Mouse (Mus musculus) limb, embryonic 13.5 days (tissue): Measurements from ENCODE around the gene Tmem104. TPM values are rescaled to one million over a fixed set of nuclear protein-coding genes. Genes with fewer than 3 reads are reported as not detected.

Experiments
- ATAC-seq: fragments of 200-750 bp; cut with Nextera tagmentation; 2 replicates; pipeline ENCODE4 v1.8.0; 2017; ENCODE audit warnings: low read depth, moderate number of reproducible peaks, moderate TSS enrichment; ENCODE audit not compliant: low FRiP score
- H3K27ac ChIP-seq: fragments of 300-500 bp; sonication (generic); 2 replicates; pipeline ENCODE4 v1.5.1; 2015; ENCODE audit warnings: inconsistent platforms, mild to moderate bottlenecking, moderate library complexity
- H3K27me3 ChIP-seq: fragments of 300-500 bp; sonication (generic); 2 replicates; pipeline ENCODE4 v1.6.1; 2015; ENCODE audit warnings: mild to moderate bottlenecking, inconsistent platforms
- H3K36me3 ChIP-seq: fragments of 300-500 bp; sonication (generic); 2 replicates; pipeline ENCODE4 v1.6.1; 2015; ENCODE audit warnings: inconsistent platforms, mild to moderate bottlenecking, moderate library complexity
- H3K4me1 ChIP-seq: fragments of 300-500 bp; sonication (generic); 2 replicates; pipeline ENCODE4 v1.6.1; 2015; ENCODE audit warnings: inconsistent platforms
- H3K4me2 ChIP-seq: fragments of 300-500 bp; sonication (generic); replicated peaks from 2 replicates; pipeline ENCODE4 v1.6.1; 2015; ENCODE audit warnings: inconsistent platforms, mild to moderate bottlenecking, moderate library complexity
- H3K4me3 ChIP-seq: fragments of 300-500 bp; sonication (generic); 2 replicates; pipeline ENCODE4 v1.5.1; 2015; ENCODE audit warnings: moderate library complexity, mild to moderate bottlenecking, inconsistent platforms
- H3K9ac ChIP-seq: fragments of 300-500 bp; sonication (generic); 2 replicates; pipeline ENCODE4 v1.6.1; 2015; ENCODE audit warnings: mild to moderate bottlenecking, inconsistent platforms
- H3K9me3 ChIP-seq: fragments of 300-500 bp; sonication (generic); 2 replicates; pipeline ENCODE4 v1.6.1; 2016; ENCODE audit warnings: inconsistent platforms
- WGBS: fragments of 180-500 bp; shearing (Covaris S2); methylation state at CpG from one replicate; pipeline ENCODE4 v1.1.7; 2015; 5-methylcytosine and 5-hydroxymethylcytosine counted together
- microRNA-seq: library from miRNA; unstranded; fragments of <30 nt; microRNA quantifications from one replicate; pipeline ENCODE4, GENCODE M21; 2016
- polyA plus RNA-seq: library from polyadenylated mRNA; unstranded; fragments of >200 nt; fragmentation: Nextera tagmentation; extraction: Ambion mirVana; gene quantifications from 2 replicates; pipeline ENCODE4 v1.2.1, GENCODE M21; 2015

The Tmem104 gene
- polyA plus RNA-seq, 1 experiment from 2014 or later: 10.9 TPM

- Histone ChIP-seq H3K4me3 (no peak overlapping the region), H3K9ac (no peak overlapping the region), H3K27ac (no peak overlapping the region), H3K36me3 (no peaks in the 10 kb centered on the region), H3K9me3 (no peaks in the 10 kb centered on the region), H3K4me2 (no peak overlapping the region), H3K4me1 (peaks cover 3% of the 10 kb centered on the region; the same call in 1 of the 2 replicates), H3K27me3 (peaks cover 34% of the 10 kb centered on the region)
- WGBS: 65% methylated on average over 14 of the region's 14 CpGs
- ATAC-seq: no peak
Measured at GRCm38 (mm10) chr11:115292631-115293375, 105.5 kb downstream of the Tmem104 start.

GRCm38 (mm10) chr11:115295939-115296338 is 108.7 kb downstream of the Tmem104 start:
- H3K4me1 ChIP-seq: peaks cover 3% of the 10 kb centered on the region; the same call in 1 of the 2 replicates
- no peak overlapping the region for H3K27ac ChIP-seq
- no peak overlapping the region for H3K4me2 ChIP-seq
- no peak overlapping the region for H3K9ac ChIP-seq
- H3K4me3 ChIP-seq: no peak overlapping the region
- no peaks in the 10 kb centered on the region for H3K36me3 ChIP-seq
- WGBS: 88% methylated on average over 11 of the region's 11 CpGs
- ATAC-seq: no peak
- no peaks in the 10 kb centered on the region for H3K9me3 ChIP-seq
- peaks cover 56% of the 10 kb centered on the region for H3K27me3 ChIP-seq

Small RNA genes lying within 50 kb of the gene (microRNA-seq; reads per million reads assigned to microRNA genes)
- not detected for gene Gm25837

Other genes starting within 250 kb of the Tmem104 start
- not detected in 2 replicates for gene Cd300c, start 218.3 kb upstream of the Tmem104 start, polyA plus RNA-seq
- gene Cd300ld, start 197.6 kb upstream of the Tmem104 start, polyA plus RNA-seq: 0.14 TPM in 1 of 2 replicates, not detected in the other
- 1.7 and 2.2 TPM in 2 replicates for gene Cd300c2, start 185.6 kb upstream of the Tmem104 start, polyA plus RNA-seq
- not detected in 2 replicates for gene Cd300ld2, start 171.3 kb upstream of the Tmem104 start, polyA plus RNA-seq
- gene Cd300ld4, start 160.5 kb upstream of the Tmem104 start, polyA plus RNA-seq: not detected in 2 replicates
- not detected in 2 replicates for gene Cd300ld5, start 149.7 kb upstream of the Tmem104 start, polyA plus RNA-seq
- gene Cd300ld3, start 139.1 kb upstream of the Tmem104 start, polyA plus RNA-seq: not detected in 2 replicates
- 0.09 and 0.23 TPM in 2 replicates for gene Cd300e, start 125.3 kb upstream of the Tmem104 start, polyA plus RNA-seq
- 1.4 and 1.6 TPM in 2 replicates for gene Rab37, start 96.1 kb upstream of the Tmem104 start, polyA plus RNA-seq
- gene Cd300lf, start 53.5 kb upstream of the Tmem104 start, polyA plus RNA-seq: 0.09 TPM in 1 of 2 replicates, not detected in the other
- 20.6 and 23.4 TPM in 2 replicates for gene Slc9a3r1, start 24.1 kb upstream of the Tmem104 start, polyA plus RNA-seq
- gene Nat9, start 372 bp downstream of the Tmem104 start, polyA plus RNA-seq: 25.7 and 26.2 TPM in 2 replicates
- gene Grin2c, start 79.8 kb downstream of the Tmem104 start, polyA plus RNA-seq: 0.05 and 0.09 TPM in 2 replicates
- gene Fdxr, start 89.6 kb downstream of the Tmem104 start, polyA plus RNA-seq: 15.3 and 16.0 TPM in 2 replicates
- 0.09 and 0.15 TPM in 2 replicates for gene Fads6, start 110.2 kb downstream of the Tmem104 start, polyA plus RNA-seq
- 0.11 TPM in 1 of 2 replicates, not detected in the other for gene Otop2, start 119.7 kb downstream of the Tmem104 start, polyA plus RNA-seq
- not detected in 2 replicates for gene Ush1g, start 134.6 kb downstream of the Tmem104 start, polyA plus RNA-seq
- not detected in 2 replicates for gene Otop3, start 147.2 kb downstream of the Tmem104 start, polyA plus RNA-seq
- gene Hid1, start 180.3 kb downstream of the Tmem104 start, polyA plus RNA-seq: 2.4 and 3.2 TPM in 2 replicates
- gene Cdr2l, start 194.4 kb downstream of the Tmem104 start, polyA plus RNA-seq: 11.3 and 11.4 TPM in 2 replicates
- 174 and 178 TPM in 2 replicates for gene Mrpl58, start 216.3 kb downstream of the Tmem104 start, polyA plus RNA-seq
- gene Atp5h, start 232.5 kb downstream of the Tmem104 start, polyA plus RNA-seq: 942 TPM in 2 replicates
- 16.1 and 17.4 TPM in 2 replicates for gene Kctd2, start 232.6 kb downstream of the Tmem104 start, polyA plus RNA-seq